Mouse (Mus musculus): ENCODE data around the gene Immp2l. TPM values are rescaled to one million over a fixed set of nuclear protein-coding genes. Genes with fewer than 3 reads are reported as not detected.

Gene Immp2l
- polyA plus RNA-seq, 1 experiment from 2014 or later, result 10.6 TPM

DNA sequence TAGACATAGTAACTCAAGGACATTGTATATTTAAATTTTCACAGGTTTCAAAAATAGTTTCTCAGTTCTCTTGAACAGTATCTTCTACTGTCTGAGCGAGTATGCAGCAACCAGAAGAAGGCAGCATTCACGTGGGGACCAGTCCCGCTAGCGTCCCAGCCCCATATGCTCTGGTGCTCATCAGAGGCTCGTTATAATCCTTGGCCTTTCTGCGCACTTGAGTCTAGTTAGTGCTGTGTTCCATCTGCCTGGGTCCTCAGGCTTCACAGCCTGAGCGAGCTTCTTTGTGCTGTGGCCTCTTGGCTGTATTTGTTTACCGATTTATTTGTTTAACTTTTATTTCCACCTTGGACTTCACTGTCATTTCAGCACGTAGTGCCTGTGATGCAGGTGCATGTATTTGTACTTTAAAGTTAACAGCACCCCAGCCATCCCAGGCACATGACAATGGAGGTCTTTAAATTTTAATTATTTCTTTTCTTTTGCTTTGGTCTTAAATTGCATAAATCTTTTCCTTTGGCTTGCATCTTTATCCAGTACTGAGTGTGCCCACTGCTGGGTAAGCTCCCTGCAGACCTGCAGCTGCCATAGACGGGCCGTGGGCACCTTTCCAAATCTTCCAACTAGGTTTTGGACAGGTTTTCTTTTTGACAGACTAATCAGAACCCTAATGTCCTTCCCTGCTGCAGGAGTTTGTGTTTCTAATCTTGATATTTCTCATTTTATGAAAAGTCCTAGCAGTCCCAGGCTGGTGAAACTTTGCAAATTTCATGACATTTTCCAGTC is 30.3 kb downstream of the Immp2l start:
- Histone ChIP-seq H3K4me1 (no peaks in the 10 kb centered on the region), H3K9me3 (replicated peaks) (no peaks in the 10 kb centered on the region), H3K36me3 (no peaks in the 10 kb centered on the region), H3K9ac (no peak overlapping the region), H3K4me2 (replicated peaks) (no peak overlapping the region), H3K27me3 (no peaks in the 10 kb centered on the region), H3K4me3 (no peak overlapping the region), H3K27ac (no peak overlapping the region)
- ATAC-seq (ENCODE audit: low FRiP score), result no peak
- 80% methylated on average over 11 of the region's 11 CpGs for WGBS

- Histone ChIP-seq H3K27ac (no peak overlapping the region), H3K27me3 (no peaks in the 10 kb centered on the region), H3K4me1 (no peaks in the 10 kb centered on the region), H3K36me3 (no peaks in the 10 kb centered on the region), H3K4me3 (no peak overlapping the region), H3K4me2 (replicated peaks) (no peak overlapping the region), H3K9ac (no peak overlapping the region), H3K9me3 (replicated peaks) (no peaks in the 10 kb centered on the region)
- no peak for ATAC-seq (ENCODE audit: low FRiP score)
These were observed 32.1 kb downstream of the Immp2l start for GRCm38 (mm10) chr12:41055941-41056340.

DNA sequence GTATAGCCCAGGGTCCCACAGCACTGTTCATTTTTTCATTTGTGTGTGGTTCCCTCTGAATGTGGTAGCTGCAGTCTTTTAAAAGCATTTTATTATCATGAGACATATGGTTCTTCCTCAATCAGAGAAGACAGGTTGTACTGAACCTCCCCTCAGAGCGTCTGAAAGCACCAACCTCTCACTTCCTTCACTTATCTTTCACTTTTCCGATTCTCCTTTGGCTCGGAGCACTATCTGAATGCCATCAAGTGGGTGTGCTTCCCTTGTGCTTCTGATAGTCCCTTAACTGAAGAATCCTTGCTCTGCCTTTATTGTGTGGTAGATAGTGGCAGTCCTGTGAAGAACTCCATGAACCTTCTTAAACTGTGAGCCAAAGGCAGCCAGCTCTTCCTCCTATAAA is 39.4 kb downstream of the Immp2l start:
- no peak overlapping the region for H3K27ac ChIP-seq
- H3K9me3 ChIP-seq (replicated peaks), result no peaks in the 10 kb centered on the region; the same call in 1 of the 2 replicates
- H3K36me3 ChIP-seq, result no peaks in the 10 kb centered on the region
- ATAC-seq (ENCODE audit: low FRiP score), result no peak
- no peak overlapping the region for H3K4me2 ChIP-seq (replicated peaks)
- H3K4me1 ChIP-seq, result no peaks in the 10 kb centered on the region
- H3K9ac ChIP-seq, result no peak overlapping the region
- WGBS, result 87% methylated on average over 3 of the region's 3 CpGs
- no peaks in the 10 kb centered on the region for H3K27me3 ChIP-seq
- no peak overlapping the region for H3K4me3 ChIP-seq

GRCm38 (mm10) chr12:41081843-41082242 is 58.0 kb downstream of the Immp2l start:
- Histone ChIP-seq H3K36me3 (no peaks in the 10 kb centered on the region), H3K4me3 (no peak overlapping the region), H3K27ac (no peak overlapping the region), H3K4me2 (replicated peaks) (no peak overlapping the region), H3K9ac (no peak overlapping the region), H3K4me1 (no peaks in the 10 kb centered on the region), H3K9me3 (replicated peaks) (no peaks in the 10 kb centered on the region), H3K27me3 (no peaks in the 10 kb centered on the region)
- ATAC-seq (ENCODE audit: low FRiP score), result no peak
- WGBS, result 82% methylated on average over 1 of the region's 1 CpGs

- H3K4me2 ChIP-seq (replicated peaks), result no peak overlapping the region
- H3K9ac ChIP-seq, result no peak overlapping the region
- no peaks in the 10 kb centered on the region for H3K9me3 ChIP-seq (replicated peaks)
- H3K27ac ChIP-seq, result no peak overlapping the region
- no peaks in the 10 kb centered on the region for H3K36me3 ChIP-seq
- no peak overlapping the region for H3K4me3 ChIP-seq
- H3K4me1 ChIP-seq, result no peaks in the 10 kb centered on the region
- WGBS, result 81% methylated on average over 2 of the region's 2 CpGs
- ATAC-seq (ENCODE audit: low FRiP score), result no peak
- no peaks in the 10 kb centered on the region for H3K27me3 ChIP-seq
These were observed 60.6 kb downstream of the Immp2l start for GRCm38 (mm10) chr12:41084370-41085089.

GRCm38 (mm10) chr12:41089931-41090366 is 66.1 kb downstream of the Immp2l start:
- no peaks in the 10 kb centered on the region for H3K9me3 ChIP-seq (replicated peaks)
- WGBS, result 87% methylated on average over 5 of the region's 5 CpGs
- H3K4me2 ChIP-seq (replicated peaks), result no peak overlapping the region
- H3K9ac ChIP-seq, result no peak overlapping the region
- no peaks in the 10 kb centered on the region for H3K4me1 ChIP-seq
- no peak overlapping the region for H3K27ac ChIP-seq
- ATAC-seq (ENCODE audit: low FRiP score), result no peak
- H3K4me3 ChIP-seq, result no peak overlapping the region
- no peaks in the 10 kb centered on the region for H3K36me3 ChIP-seq
- H3K27me3 ChIP-seq, result no peaks in the 10 kb centered on the region

GRCm38 (mm10) chr12:41090771-41091170 is 66.9 kb downstream of the Immp2l start:
- Histone ChIP-seq H3K4me1 (no peaks in the 10 kb centered on the region), H3K36me3 (no peaks in the 10 kb centered on the region), H3K4me3 (no peak overlapping the region), H3K9me3 (replicated peaks) (no peaks in the 10 kb centered on the region), H3K4me2 (replicated peaks) (no peak overlapping the region), H3K27ac (no peak overlapping the region), H3K27me3 (no peaks in the 10 kb centered on the region), H3K9ac (no peak overlapping the region)
- ATAC-seq (ENCODE audit: low FRiP score), result no peak
- WGBS, result 73% methylated on average over 2 of the region's 2 CpGs

GRCm38 (mm10) chr12:41091316-41091715 is 67.4 kb downstream of the Immp2l start:
- H3K27me3 ChIP-seq, result no peaks in the 10 kb centered on the region
- no peak overlapping the region for H3K4me2 ChIP-seq (replicated peaks)
- H3K27ac ChIP-seq, result no peak overlapping the region
- 83% methylated on average over 2 of the region's 2 CpGs for WGBS
- no peaks in the 10 kb centered on the region for H3K9me3 ChIP-seq (replicated peaks)
- H3K4me1 ChIP-seq, result no peaks in the 10 kb centered on the region
- H3K4me3 ChIP-seq, result no peak overlapping the region
- no peak overlapping the region for H3K9ac ChIP-seq
- H3K36me3 ChIP-seq, result no peaks in the 10 kb centered on the region
- no peak for ATAC-seq (ENCODE audit: low FRiP score)

GRCm38 (mm10) chr12:41096045-41096444 is 72.2 kb downstream of the Immp2l start:
- H3K9me3 ChIP-seq (replicated peaks), result no peaks in the 10 kb centered on the region
- no peak overlapping the region for H3K4me3 ChIP-seq
- no peak overlapping the region for H3K4me2 ChIP-seq (replicated peaks)
- H3K9ac ChIP-seq, result no peak overlapping the region
- no peaks in the 10 kb centered on the region for H3K4me1 ChIP-seq
- no peak overlapping the region for H3K27ac ChIP-seq
- no peak for ATAC-seq (ENCODE audit: low FRiP score)
- 51% methylated on average over 4 of the region's 4 CpGs for WGBS
- no peaks in the 10 kb centered on the region for H3K27me3 ChIP-seq
- H3K36me3 ChIP-seq, result no peaks in the 10 kb centered on the region

DNA sequence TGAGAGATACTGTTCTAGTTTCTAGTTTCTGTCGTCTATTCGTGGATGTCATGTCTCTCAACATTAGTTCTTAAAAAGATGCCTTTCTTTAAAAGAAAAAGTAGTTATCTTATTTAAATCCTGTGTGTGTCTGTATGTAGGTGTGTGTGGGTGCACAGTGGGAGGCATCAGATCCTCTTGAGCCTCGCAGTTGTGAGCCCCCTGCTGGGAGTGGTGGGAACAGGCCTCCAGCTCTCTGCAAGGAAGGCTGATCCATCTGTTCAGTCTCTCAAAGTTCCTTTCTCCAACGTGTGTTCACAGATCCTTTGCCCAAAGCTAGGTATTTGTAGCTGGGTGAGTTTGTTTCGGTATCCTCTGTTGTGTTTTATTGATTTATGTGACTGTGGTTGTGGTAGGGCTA is 73.5 kb downstream of the Immp2l start:
- Histone ChIP-seq H3K9ac (no peak overlapping the region), H3K9me3 (replicated peaks) (no peaks in the 10 kb centered on the region), H3K4me2 (replicated peaks) (no peak overlapping the region), H3K36me3 (no peaks in the 10 kb centered on the region), H3K4me3 (no peak overlapping the region), H3K27me3 (no peaks in the 10 kb centered on the region), H3K4me1 (no peaks in the 10 kb centered on the region), H3K27ac (no peak overlapping the region)
- WGBS, result 49% methylated on average over 5 of the region's 5 CpGs
- ATAC-seq (ENCODE audit: low FRiP score), result no peak

- H3K27me3 ChIP-seq, result no peaks in the 10 kb centered on the region
- 26% methylated on average over 2 of the region's 2 CpGs for WGBS
- H3K27ac ChIP-seq, result no peak overlapping the region
- H3K4me2 ChIP-seq (replicated peaks), result no peak overlapping the region
- H3K4me3 ChIP-seq, result no peak overlapping the region
- H3K4me1 ChIP-seq, result no peaks in the 10 kb centered on the region
- H3K9ac ChIP-seq, result no peak overlapping the region
- no peaks in the 10 kb centered on the region for H3K36me3 ChIP-seq
- ATAC-seq (ENCODE audit: low FRiP score), result no peak
- H3K9me3 ChIP-seq (replicated peaks), result no peaks in the 10 kb centered on the region
These were observed 85.1 kb downstream of the Immp2l start for GRCm38 (mm10) chr12:41109011-41109410.

DNA sequence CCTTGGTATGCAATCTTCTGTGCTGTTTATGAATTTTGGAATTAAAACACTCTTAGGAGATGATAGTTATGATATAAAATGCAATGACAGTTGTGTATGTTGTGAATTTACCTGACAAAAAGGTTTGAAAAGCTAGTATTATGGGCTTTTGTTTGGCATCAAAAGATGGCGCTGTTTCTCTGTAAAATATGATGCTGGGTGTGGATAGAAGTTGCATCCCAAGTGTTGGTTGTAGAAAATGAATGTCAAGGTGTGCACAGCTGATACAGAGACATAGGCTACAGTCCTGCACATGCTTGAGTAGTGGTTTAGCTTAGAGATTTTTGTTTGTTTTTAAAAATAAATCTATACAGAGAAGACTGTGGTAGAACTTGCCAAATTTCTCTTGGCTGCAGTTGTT is 87.6 kb downstream of the Immp2l start:
- Histone ChIP-seq H3K27me3 (no peaks in the 10 kb centered on the region), H3K36me3 (no peaks in the 10 kb centered on the region), H3K4me2 (replicated peaks) (no peak overlapping the region), H3K4me3 (no peak overlapping the region), H3K9me3 (replicated peaks) (no peaks in the 10 kb centered on the region), H3K9ac (no peak overlapping the region), H3K4me1 (no peaks in the 10 kb centered on the region), H3K27ac (no peak overlapping the region)
- 42% methylated on average over 1 of the region's 1 CpGs for WGBS
- no peak for ATAC-seq (ENCODE audit: low FRiP score)

DNA sequence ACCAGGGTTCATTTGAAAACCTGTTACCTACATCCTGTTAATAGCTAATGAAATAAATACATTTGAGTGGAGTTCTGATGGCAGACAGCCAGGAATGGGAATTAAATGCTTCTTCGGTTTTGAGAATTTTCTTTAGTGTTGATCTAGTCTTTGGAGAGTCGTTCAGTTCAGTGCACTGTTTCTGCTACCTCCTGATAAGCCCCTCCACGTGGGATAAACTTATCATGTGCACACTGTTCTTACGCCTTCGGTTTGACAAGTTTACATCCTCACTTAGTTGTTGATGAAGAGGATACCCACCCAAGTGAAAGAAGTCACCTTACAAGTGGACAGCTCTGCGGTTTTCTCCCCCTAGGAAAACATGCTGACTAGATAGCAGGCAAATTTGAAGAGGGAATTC is 88.2 kb downstream of the Immp2l start:
- no peak overlapping the region for H3K4me2 ChIP-seq (replicated peaks)
- no peaks in the 10 kb centered on the region for H3K27me3 ChIP-seq
- H3K36me3 ChIP-seq, result no peaks in the 10 kb centered on the region
- WGBS, result 81% methylated on average over 6 of the region's 6 CpGs
- no peak overlapping the region for H3K27ac ChIP-seq
- H3K9ac ChIP-seq, result no peak overlapping the region
- no peaks in the 10 kb centered on the region for H3K9me3 ChIP-seq (replicated peaks)
- H3K4me3 ChIP-seq, result no peak overlapping the region
- no peaks in the 10 kb centered on the region for H3K4me1 ChIP-seq
- no peak for ATAC-seq (ENCODE audit: low FRiP score)
